Mouse (Mus musculus) brown adipose tissue, adult 24 weeks (tissue): Measurements from ENCODE around the gene Scd4. TPM values are rescaled to one million over a fixed set of nuclear protein-coding genes. Genes with fewer than 3 reads are reported as not detected.
A peak's percentile ranks its signal among the peaks of the same experiment; 100 is the strongest.

Experiments
- H3K27ac ChIP-seq: fragments of 200-500 bp; replicated peaks from 2 replicates; pipeline ENCODE4 v1.5.1; 2012; ENCODE audit warnings: low read depth, mild to moderate bottlenecking, low read length
- H3K4me1 ChIP-seq: fragments of 200-500 bp; 2 replicates; pipeline ENCODE4 v1.6.1; 2012; ENCODE audit warnings: low read length, mixed read lengths; ENCODE audit not compliant: control insufficient read depth, insufficient read depth, insufficient read length
- H3K4me3 ChIP-seq: fragments of 200-500 bp; 2 replicates; pipeline ENCODE4 v1.5.1; 2012; ENCODE audit warnings: low read depth, mild to moderate bottlenecking, low read length, moderate library complexity; ENCODE audit not compliant: insufficient read depth
- polyA plus RNA-seq: library from polyadenylated mRNA; stranded (reverse); fragments of >200 nt; gene quantifications from 2 replicates; pipeline ENCODE4 v1.2.4, GENCODE M21; 2012; ENCODE audit not compliant: missing spikeins, insufficient read depth, insufficient read length

Scd4 gene
- 0.96 and 2.5 TPM in 2 replicates for polyA plus RNA-seq

GRCm38 (mm10) chr19:44332833-44333623, at the start of gene Scd4:
Gene Scd4, plus strand, starts transcription at chr19:44333092.
- no peaks in the 10 kb centered on the region for H3K4me1 ChIP-seq
- no peak within 1 kb of the TSS for H3K27ac ChIP-seq
- no peak within 1 kb of the TSS for H3K4me3 ChIP-seq

- no peak overlapping the region for H3K27ac ChIP-seq
- H3K4me1 ChIP-seq: peaks cover 12% of the 10 kb centered on the region; the same call in 1 of the 2 replicates
- H3K4me3 ChIP-seq: peak overlapping the region; percentile 53; the same call in 1 of the 2 replicates
These were observed 49.5 kb upstream of the Scd4 start for GRCm38 (mm10) chr19:44283157-44284024.

DNA sequence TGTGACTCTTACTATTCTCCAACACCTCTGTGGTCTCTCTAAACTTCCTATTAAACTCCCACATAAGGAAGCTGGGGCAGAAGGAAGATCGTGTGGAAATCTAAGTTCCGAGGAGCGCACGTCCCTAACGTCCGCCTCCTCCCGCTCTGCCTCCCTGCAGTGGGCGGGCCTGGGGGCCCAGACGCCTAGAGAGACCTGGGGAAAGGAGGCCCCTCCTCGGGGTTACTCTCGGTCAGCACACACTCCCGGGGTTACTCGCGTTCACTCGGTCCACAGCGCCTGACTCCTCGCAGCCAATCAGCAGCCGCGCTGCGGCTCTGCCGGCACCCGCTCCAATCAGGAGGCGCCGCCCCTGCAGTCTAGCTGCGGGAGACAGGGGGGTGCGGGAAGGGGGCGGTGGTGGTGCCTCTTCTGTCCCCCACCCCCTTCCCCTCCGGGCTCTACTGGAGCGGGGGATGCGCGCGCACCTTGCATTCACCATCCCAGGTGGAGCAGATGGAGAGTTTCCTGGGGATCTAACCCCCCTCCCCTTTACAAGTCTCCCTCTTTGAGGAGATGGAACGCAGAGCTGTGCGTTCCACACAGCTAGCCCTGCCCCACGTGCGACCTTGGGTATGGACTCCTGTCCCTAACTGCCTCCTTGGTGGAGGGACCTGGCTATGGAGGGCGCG, 48.7 kb upstream of the Scd4 start:
- Histone ChIP-seq H3K27ac (no peak overlapping the region), H3K4me1 (peaks cover 12% of the 10 kb centered on the region; the same call in 1 of the 2 replicates), H3K4me3 (peak overlapping the region; percentile 53)

GRCm38 (mm10) chr19:44284723-44285122, 48.2 kb upstream of the Scd4 start:
- peak overlapping the region; percentile 53 for H3K4me3 ChIP-seq
- H3K27ac ChIP-seq: no peak overlapping the region
- H3K4me1 ChIP-seq: peaks cover 12% of the 10 kb centered on the region; the same call in 1 of the 2 replicates

- peaks cover 11% of the 10 kb centered on the region; the same call in 1 of the 2 replicates for H3K4me1 ChIP-seq
- H3K27ac ChIP-seq: no peak overlapping the region
- H3K4me3 ChIP-seq: no peak overlapping the region
These were observed 47.3 kb upstream of the Scd4 start for GRCm38 (mm10) chr19:44285554-44285953.

DNA sequence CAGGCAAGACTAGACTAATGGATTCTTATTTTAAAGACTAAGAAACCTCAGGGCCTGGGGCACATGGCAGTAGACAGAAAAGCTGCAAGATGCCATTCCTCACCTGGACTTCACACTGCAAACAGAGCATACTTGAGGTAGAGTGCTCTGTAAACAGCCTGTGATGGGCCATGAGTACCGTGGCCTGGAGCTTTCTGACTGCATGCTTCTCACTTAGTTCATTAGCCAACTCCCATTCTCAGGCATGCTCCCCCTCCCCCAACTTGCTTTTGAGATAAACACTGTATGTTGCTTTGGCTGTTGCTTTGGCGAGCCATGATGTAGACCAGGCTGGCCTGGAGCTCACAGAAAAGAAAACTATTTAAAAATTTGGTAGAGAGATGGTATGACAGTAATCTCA, 46.8 kb upstream of the Scd4 start:
- Histone ChIP-seq H3K4me1 (peaks cover 7% of the 10 kb centered on the region; the same call in 1 of the 2 replicates), H3K27ac (no peak overlapping the region), H3K4me3 (no peak overlapping the region)

DNA sequence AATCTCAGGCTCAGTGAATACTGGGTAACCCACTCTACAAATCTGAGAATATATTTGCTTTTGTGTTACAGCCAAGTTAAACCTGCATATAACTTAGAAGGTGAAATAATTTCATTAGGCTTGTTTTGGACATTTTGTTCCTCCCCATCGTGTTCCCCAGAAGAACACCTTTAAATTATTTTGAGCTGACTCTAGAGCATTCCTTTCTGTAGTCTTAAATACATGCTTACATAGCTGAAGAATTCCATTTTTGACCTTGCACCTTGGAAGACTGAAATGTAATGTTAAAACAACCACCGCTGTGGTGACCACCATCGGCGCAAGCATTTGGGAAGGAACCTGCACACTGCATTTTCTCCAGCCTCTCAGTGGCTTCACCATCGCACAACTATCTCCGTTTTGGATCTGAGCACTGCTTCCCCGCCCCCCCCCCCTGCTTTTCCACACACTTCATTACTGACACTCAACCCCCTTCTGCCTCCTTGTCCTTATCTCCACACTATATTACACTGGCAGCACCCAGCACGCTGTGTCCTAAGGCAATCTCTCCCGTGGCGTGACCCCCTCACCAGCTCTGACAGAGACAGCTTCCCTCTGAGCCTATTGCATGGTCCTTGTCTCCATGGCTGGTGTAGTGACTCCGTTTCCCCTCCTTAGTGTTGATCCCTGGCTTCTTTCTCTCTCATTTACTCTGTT, 45.3 kb upstream of the Scd4 start:
- H3K27ac ChIP-seq: no peak overlapping the region

GRCm38 (mm10) chr19:44292083-44292482, 40.8 kb upstream of the Scd4 start:
- no peak overlapping the region for H3K27ac ChIP-seq

More for the DNA sequence above, 45.3 kb upstream of the Scd4 start:
- H3K4me3 ChIP-seq: no peak overlapping the region
- H3K4me1 ChIP-seq: peaks cover 4% of the 10 kb centered on the region; the same call in 1 of the 2 replicates

DNA sequence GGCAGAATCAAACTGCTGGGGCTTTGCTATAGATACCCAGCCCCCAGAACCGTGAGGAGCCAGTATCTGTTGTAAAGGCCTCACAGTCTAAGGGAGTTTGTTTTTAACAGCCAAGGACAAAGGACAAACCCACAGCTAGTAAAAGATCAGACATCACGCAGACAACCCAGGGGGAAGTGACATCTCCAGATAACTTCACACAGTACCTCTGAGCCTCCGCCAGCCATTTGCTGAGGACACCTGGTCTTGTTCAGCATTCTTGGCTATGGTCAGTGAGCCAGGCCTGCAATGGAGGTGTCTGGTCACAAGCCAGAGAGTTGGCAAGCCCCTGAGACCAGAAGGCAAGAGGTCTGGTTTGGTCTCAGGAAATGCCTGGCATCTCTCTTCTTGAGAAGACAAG, 40.4 kb upstream of the Scd4 start:
- H3K27ac ChIP-seq: no peak overlapping the region
- no peak overlapping the region for H3K4me3 ChIP-seq
- H3K4me1 ChIP-seq: no peaks in the 10 kb centered on the region

More at GRCm38 (mm10) chr19:44292083-44292482, 40.8 kb upstream of the Scd4 start:
- Histone ChIP-seq H3K4me3 (no peak overlapping the region), H3K4me1 (no peaks in the 10 kb centered on the region)

DNA sequence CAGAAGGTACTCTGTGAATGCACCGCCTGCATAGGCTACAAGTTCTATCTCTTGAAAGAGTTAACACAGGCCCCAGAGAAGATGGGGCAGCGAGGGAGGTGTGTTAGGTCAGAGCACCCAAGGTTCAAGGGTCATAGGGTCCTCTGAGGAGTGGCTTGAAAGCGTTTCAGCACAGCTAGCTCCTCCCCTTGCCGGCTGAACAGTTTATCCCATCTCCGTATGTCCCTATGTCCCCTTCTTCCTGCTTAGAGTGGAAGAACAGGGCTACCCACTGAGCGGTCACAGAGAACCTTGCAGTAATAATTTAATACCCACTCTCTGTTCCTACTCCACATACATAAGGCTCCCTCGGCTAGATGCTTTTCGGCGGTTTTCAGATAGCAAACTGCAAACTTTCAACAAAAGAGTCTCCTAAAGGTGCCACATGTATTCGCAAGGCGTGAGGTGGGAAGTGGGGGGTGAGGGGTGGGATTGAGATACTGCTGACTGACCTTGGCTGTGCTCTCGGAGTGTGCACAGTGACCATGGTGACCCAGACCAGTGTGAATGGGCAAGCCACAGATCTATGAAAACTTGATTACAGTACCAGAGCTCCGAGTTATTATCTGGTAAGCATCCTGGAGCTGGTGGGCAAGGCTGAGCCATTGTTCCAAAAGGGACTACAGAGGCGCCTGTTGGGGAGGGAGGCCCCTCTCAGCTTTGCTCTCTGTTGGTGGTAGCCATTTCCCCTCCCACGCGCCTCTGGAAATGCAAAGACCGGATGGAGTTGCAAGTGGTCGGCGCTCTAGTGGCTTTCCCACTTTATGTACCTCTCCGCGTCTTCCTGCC, 39.7 kb upstream of the Scd4 start, which contains the start of gene Scd2:
Gene Scd2 (plus strand): TSS at position 734 of the 828 bp plus-strand sequence.
- H3K4me1 ChIP-seq: peaks cover 4% of the 10 kb centered on the region; the same call in 1 of the 2 replicates
- peak within 1 kb of the TSS; percentile 48; the same call in 1 of the 2 replicates for H3K27ac ChIP-seq
- peak within 1 kb of the TSS; percentile 75 for H3K4me3 ChIP-seq

GRCm38 (mm10) chr19:44293769-44294551, 38.9 kb upstream of the Scd4 start:
- Histone ChIP-seq H3K4me3 (peak overlapping the region; percentile 75), H3K4me1 (peaks cover 4% of the 10 kb centered on the region; the same call in 1 of the 2 replicates), H3K27ac (peak overlapping the region; percentile 48; the same call in 1 of the 2 replicates)

- Histone ChIP-seq H3K4me1 (peaks cover 4% of the 10 kb centered on the region; the same call in 1 of the 2 replicates), H3K27ac (no peak overlapping the region), H3K4me3 (peak overlapping the region; percentile 75)
These were observed 38.3 kb upstream of the Scd4 start for GRCm38 (mm10) chr19:44294588-44295041.

DNA sequence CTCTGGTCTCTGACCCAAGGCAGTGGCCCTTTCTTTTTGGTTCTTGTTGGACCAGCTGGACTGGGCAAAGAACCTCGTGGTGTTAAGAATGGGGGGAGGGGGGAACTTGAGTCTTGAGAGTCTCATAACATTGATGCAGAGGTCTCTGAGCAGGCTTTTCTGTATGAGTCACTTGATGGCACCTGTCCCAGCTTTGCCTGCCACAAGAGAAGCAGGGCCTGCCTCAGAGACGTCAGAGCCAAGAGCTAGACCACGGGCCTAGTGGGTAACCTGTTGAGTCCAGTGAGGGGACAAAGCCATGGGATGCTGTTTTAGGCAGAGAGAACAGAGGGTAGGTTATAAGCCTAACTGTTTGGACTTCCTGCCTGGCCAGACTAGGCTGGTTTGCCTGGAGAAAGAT, 37.6 kb upstream of the Scd4 start:
- Histone ChIP-seq H3K4me3 (peak overlapping the region; percentile 75), H3K4me1 (peaks cover 4% of the 10 kb centered on the region; the same call in 1 of the 2 replicates), H3K27ac (no peak overlapping the region)
